Mouse (Mus musculus): Measurements from ENCODE around the gene Zfp949. TPM values are rescaled to one million over a fixed set of nuclear protein-coding genes. Genes with fewer than 3 reads are reported as not detected.

The Zfp949 gene
- polyA plus RNA-seq, 1 experiment from 2014 or later = 20.0 TPM

GRCm38 (mm10) chr9:88521961-88522568 is 25.8 kb upstream of the Zfp949 start:
- peak overlapping the region; percentile 97 for H3K27ac ChIP-seq (ENCODE audit: low read length)
- peaks cover 26% of the 10 kb centered on the region for H3K4me1 ChIP-seq (ENCODE audit: control insufficient read depth, insufficient read depth, low read length)
- ATAC-seq = no peak
- H3K36me3 ChIP-seq (ENCODE audit: control insufficient read depth, insufficient read depth, low read length) = no peaks in the 10 kb centered on the region
- no peaks in the 10 kb centered on the region for H3K27me3 ChIP-seq (ENCODE audit: control insufficient read depth, insufficient read depth, low read depth, low read length)
- peak overlapping the region; percentile 97 for H3K9ac ChIP-seq (ENCODE audit: low read depth, low read length)
- H3K4me3 ChIP-seq (ENCODE audit: low read depth, low read length) = peak overlapping the region; percentile 82
- H3K9me3 ChIP-seq (replicated peaks; ENCODE audit: control insufficient read depth, low read length, poor library complexity, severe bottlenecking) = no peaks in the 10 kb centered on the region
- H3K4me2 ChIP-seq (ENCODE audit: low read length) = peak overlapping the region; percentile 84
- WGBS = 0% methylated on average over 10 of the region's 10 CpGs

DNA sequence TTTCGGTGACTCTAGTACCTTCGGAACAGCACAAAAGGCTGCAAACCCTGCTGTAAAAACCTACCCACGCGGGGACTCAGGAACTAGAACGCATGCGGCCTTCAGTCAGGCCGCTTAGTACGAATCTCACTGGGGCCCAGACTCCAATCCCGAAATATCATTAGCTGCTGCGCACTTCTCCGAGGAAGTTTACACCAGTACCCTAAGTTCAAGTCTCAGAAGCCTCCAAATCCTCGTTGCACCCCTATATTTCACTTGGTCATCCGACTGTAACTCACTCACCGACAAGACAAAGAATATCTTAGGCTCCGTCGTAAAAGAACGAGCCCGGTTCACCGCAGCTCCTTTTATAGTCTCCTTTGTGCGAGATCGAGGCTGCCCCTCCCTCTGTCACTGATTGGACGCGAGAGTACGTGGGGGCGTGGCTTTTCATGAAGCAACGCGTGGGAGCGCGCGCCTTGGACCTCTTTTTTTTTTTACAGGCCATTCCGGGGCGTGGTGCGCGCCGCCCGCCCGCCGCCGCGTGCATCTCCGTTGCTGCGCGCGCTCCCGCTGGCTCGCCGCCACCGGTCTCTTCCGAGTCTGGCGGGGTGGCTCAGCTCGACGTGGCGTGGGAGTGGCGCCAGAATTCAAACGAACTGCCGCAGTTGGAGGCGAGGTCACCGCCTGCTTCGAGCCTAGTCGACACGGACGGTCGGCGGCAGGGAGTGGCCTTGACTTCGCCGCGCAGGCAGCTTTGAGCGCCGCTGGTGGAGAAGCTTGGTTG is 25.1 kb upstream of the Zfp949 start:
- H3K4me1 ChIP-seq (ENCODE audit: control insufficient read depth, insufficient read depth, low read length) = peaks cover 26% of the 10 kb centered on the region
- under 1% methylated on average over 69 of the region's 69 CpGs for WGBS
- peak overlapping the region; percentile 97 for H3K27ac ChIP-seq (ENCODE audit: low read length)
- H3K9me3 ChIP-seq (replicated peaks; ENCODE audit: control insufficient read depth, low read length, poor library complexity, severe bottlenecking) = no peaks in the 10 kb centered on the region
- peak; percentile 89 for ATAC-seq
- H3K36me3 ChIP-seq (ENCODE audit: control insufficient read depth, insufficient read depth, low read length) = no peaks in the 10 kb centered on the region
- peak overlapping the region; percentile 97 for H3K9ac ChIP-seq (ENCODE audit: low read depth, low read length)
- H3K4me3 ChIP-seq (ENCODE audit: low read depth, low read length) = peak overlapping the region; percentile 82
- H3K4me2 ChIP-seq (ENCODE audit: low read length) = peak overlapping the region; percentile 90
- no peaks in the 10 kb centered on the region for H3K27me3 ChIP-seq (ENCODE audit: control insufficient read depth, insufficient read depth, low read depth, low read length)

DNA sequence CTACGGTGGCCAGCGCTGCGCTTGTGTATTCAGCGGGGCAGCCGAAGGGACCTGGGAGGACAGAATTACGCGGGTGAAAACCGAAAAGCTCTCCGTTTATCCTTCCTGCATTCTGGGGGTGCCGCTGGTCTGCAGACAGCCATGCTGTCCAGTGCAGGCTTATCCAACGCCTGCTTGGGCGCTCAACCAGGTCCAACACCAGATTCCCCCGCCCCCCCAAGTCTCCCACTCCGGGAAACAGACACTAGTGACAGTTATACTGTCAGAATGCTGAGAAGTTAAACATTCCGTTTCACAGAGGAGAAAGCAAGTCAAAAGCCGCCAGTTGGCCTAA is 24.5 kb upstream of the Zfp949 start:
- Histone ChIP-seq H3K27ac (ENCODE audit: low read length) (peak overlapping the region; percentile 97), H3K9me3 (replicated peaks; ENCODE audit: control insufficient read depth, low read length, poor library complexity, severe bottlenecking) (no peaks in the 10 kb centered on the region), H3K4me1 (ENCODE audit: control insufficient read depth, insufficient read depth, low read length) (peaks cover 26% of the 10 kb centered on the region), H3K9ac (ENCODE audit: low read depth, low read length) (peak overlapping the region; percentile 66), H3K4me3 (ENCODE audit: low read depth, low read length) (peak overlapping the region; percentile 82), H3K4me2 (ENCODE audit: low read length) (peak overlapping the region; percentile 90), H3K36me3 (ENCODE audit: control insufficient read depth, insufficient read depth, low read length) (no peaks in the 10 kb centered on the region), H3K27me3 (ENCODE audit: control insufficient read depth, insufficient read depth, low read depth, low read length) (no peaks in the 10 kb centered on the region)
- WGBS = 2% methylated on average over 16 of the region's 16 CpGs
- ATAC-seq = no peak

- Histone ChIP-seq H3K9me3 (replicated peaks; ENCODE audit: control insufficient read depth, low read length, poor library complexity, severe bottlenecking) (no peaks in the 10 kb centered on the region), H3K36me3 (ENCODE audit: control insufficient read depth, insufficient read depth, low read length) (no peaks in the 10 kb centered on the region), H3K9ac (ENCODE audit: low read depth, low read length) (no peak overlapping the region), H3K27ac (ENCODE audit: low read length) (no peak overlapping the region), H3K27me3 (ENCODE audit: control insufficient read depth, insufficient read depth, low read depth, low read length) (no peaks in the 10 kb centered on the region), H3K4me1 (ENCODE audit: control insufficient read depth, insufficient read depth, low read length) (peaks cover 21% of the 10 kb centered on the region), H3K4me2 (ENCODE audit: low read length) (no peak overlapping the region), H3K4me3 (ENCODE audit: low read depth, low read length) (no peak overlapping the region)
- ATAC-seq = no peak
- WGBS = 98% methylated on average over 2 of the region's 2 CpGs
Measured at GRCm38 (mm10) chr9:88524367-88524766, 23.5 kb upstream of the Zfp949 start.

- H3K4me2 ChIP-seq (ENCODE audit: low read length) = no peak overlapping the region
- H3K9ac ChIP-seq (ENCODE audit: low read depth, low read length) = no peak overlapping the region
- H3K9me3 ChIP-seq (replicated peaks; ENCODE audit: control insufficient read depth, low read length, poor library complexity, severe bottlenecking) = no peaks in the 10 kb centered on the region
- H3K4me1 ChIP-seq (ENCODE audit: control insufficient read depth, insufficient read depth, low read length) = peaks cover 16% of the 10 kb centered on the region
- no peaks in the 10 kb centered on the region for H3K36me3 ChIP-seq (ENCODE audit: control insufficient read depth, insufficient read depth, low read length)
- H3K27me3 ChIP-seq (ENCODE audit: control insufficient read depth, insufficient read depth, low read depth, low read length) = no peaks in the 10 kb centered on the region
- ATAC-seq = no peak
- no peak overlapping the region for H3K27ac ChIP-seq (ENCODE audit: low read length)
- H3K4me3 ChIP-seq (ENCODE audit: low read depth, low read length) = no peak overlapping the region
- WGBS = 88% methylated on average over 3 of the region's 3 CpGs
Measured at GRCm38 (mm10) chr9:88524796-88525195, 23.0 kb upstream of the Zfp949 start.

- no peak overlapping the region for H3K4me2 ChIP-seq (ENCODE audit: low read length)
- no peaks in the 10 kb centered on the region for H3K36me3 ChIP-seq (ENCODE audit: control insufficient read depth, insufficient read depth, low read length)
- H3K4me3 ChIP-seq (ENCODE audit: low read depth, low read length) = no peak overlapping the region
- H3K4me1 ChIP-seq (ENCODE audit: control insufficient read depth, insufficient read depth, low read length) = peaks cover 11% of the 10 kb centered on the region
- no peak overlapping the region for H3K27ac ChIP-seq (ENCODE audit: low read length)
- 84% methylated on average over 6 of the region's 6 CpGs for WGBS
- ATAC-seq = no peak
- H3K9me3 ChIP-seq (replicated peaks; ENCODE audit: control insufficient read depth, low read length, poor library complexity, severe bottlenecking) = no peaks in the 10 kb centered on the region
- H3K27me3 ChIP-seq (ENCODE audit: control insufficient read depth, insufficient read depth, low read depth, low read length) = no peaks in the 10 kb centered on the region
- no peak overlapping the region for H3K9ac ChIP-seq (ENCODE audit: low read depth, low read length)
Measured at GRCm38 (mm10) chr9:88525341-88525740, 22.5 kb upstream of the Zfp949 start.

DNA sequence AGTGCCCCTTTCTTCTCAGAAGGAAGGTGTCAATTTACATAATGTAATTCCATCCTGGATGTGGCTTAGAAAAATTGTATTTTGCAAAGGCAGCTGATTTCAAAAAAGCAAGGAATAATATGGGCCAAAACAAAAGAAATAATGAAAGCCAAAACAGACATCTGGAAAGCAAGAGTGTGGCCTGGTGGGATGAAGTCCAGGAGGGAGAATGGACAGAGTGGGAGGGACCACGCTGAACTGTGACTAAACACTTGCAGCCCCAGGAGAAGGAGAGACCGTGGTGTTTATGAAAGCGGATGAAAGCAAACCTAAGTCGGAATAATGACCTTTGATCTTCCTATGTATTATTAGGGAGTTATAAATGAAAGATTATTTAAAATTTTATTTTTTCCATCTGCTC is 19.9 kb upstream of the Zfp949 start:
- no peak for ATAC-seq
- no peak overlapping the region for H3K4me2 ChIP-seq (ENCODE audit: low read length)
- H3K27me3 ChIP-seq (ENCODE audit: control insufficient read depth, insufficient read depth, low read depth, low read length) = no peaks in the 10 kb centered on the region
- no peaks in the 10 kb centered on the region for H3K36me3 ChIP-seq (ENCODE audit: control insufficient read depth, insufficient read depth, low read length)
- H3K27ac ChIP-seq (ENCODE audit: low read length) = no peak overlapping the region
- no peak overlapping the region for H3K9ac ChIP-seq (ENCODE audit: low read depth, low read length)
- 87% methylated on average over 4 of the region's 4 CpGs for WGBS
- no peak overlapping the region for H3K4me3 ChIP-seq (ENCODE audit: low read depth, low read length)
- H3K4me1 ChIP-seq (ENCODE audit: control insufficient read depth, insufficient read depth, low read length) = peaks cover 3% of the 10 kb centered on the region
- no peaks in the 10 kb centered on the region for H3K9me3 ChIP-seq (replicated peaks; ENCODE audit: control insufficient read depth, low read length, poor library complexity, severe bottlenecking)

DNA sequence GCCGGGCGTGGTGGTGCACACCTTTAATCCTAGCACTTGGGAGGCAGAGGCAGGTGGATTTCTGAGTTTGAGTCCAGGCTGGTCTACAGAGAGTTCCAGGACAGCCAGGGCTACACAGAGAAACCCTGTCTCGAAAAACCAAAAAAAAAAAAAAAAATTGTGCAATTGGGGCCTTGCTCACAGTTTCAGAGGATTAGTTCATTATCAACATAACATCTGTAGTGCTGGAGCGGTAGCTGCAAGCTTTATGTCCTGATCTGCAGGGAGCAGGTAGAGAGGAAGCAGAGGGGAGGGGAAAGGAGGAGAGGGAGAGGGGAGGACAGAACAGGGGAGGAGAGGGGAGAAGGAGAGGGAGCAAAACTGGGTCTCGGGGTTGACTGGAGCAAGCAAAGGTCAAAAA is 19.1 kb upstream of the Zfp949 start:
- WGBS = 75% methylated on average over 5 of the region's 5 CpGs
- H3K27me3 ChIP-seq (ENCODE audit: control insufficient read depth, insufficient read depth, low read depth, low read length) = no peaks in the 10 kb centered on the region
- no peak overlapping the region for H3K4me3 ChIP-seq (ENCODE audit: low read depth, low read length)
- no peaks in the 10 kb centered on the region for H3K36me3 ChIP-seq (ENCODE audit: control insufficient read depth, insufficient read depth, low read length)
- H3K9me3 ChIP-seq (replicated peaks; ENCODE audit: control insufficient read depth, low read length, poor library complexity, severe bottlenecking) = no peaks in the 10 kb centered on the region
- no peak for ATAC-seq
- no peak overlapping the region for H3K27ac ChIP-seq (ENCODE audit: low read length)
- no peak overlapping the region for H3K4me2 ChIP-seq (ENCODE audit: low read length)
- H3K4me1 ChIP-seq (ENCODE audit: control insufficient read depth, insufficient read depth, low read length) = no peaks in the 10 kb centered on the region
- H3K9ac ChIP-seq (ENCODE audit: low read depth, low read length) = no peak overlapping the region

GRCm38 (mm10) chr9:88529571-88529970 is 18.2 kb upstream of the Zfp949 start:
- no peak overlapping the region for H3K27ac ChIP-seq (ENCODE audit: low read length)
- ATAC-seq = no peak
- WGBS = 86% methylated on average over 3 of the region's 3 CpGs

More at GRCm38 (mm10) chr9:88529571-88529970, 18.2 kb upstream of the Zfp949 start:
- no peak overlapping the region for H3K4me2 ChIP-seq (ENCODE audit: low read length)
- no peaks in the 10 kb centered on the region for H3K9me3 ChIP-seq (replicated peaks; ENCODE audit: control insufficient read depth, low read length, poor library complexity, severe bottlenecking)
- no peaks in the 10 kb centered on the region for H3K4me1 ChIP-seq (ENCODE audit: control insufficient read depth, insufficient read depth, low read length)
- H3K27me3 ChIP-seq (ENCODE audit: control insufficient read depth, insufficient read depth, low read depth, low read length) = no peaks in the 10 kb centered on the region
- no peaks in the 10 kb centered on the region for H3K36me3 ChIP-seq (ENCODE audit: control insufficient read depth, insufficient read depth, low read length)
- no peak overlapping the region for H3K4me3 ChIP-seq (ENCODE audit: low read depth, low read length)
- H3K9ac ChIP-seq (ENCODE audit: low read depth, low read length) = no peak overlapping the region
